Mouse (Mus musculus) limb, embryonic 12.5 days (tissue): ENCODE results near the gene Cd200r2. TPM values are rescaled to one million over a fixed set of nuclear protein-coding genes. Genes with fewer than 3 reads are reported as not detected.
"Not testable (repeated sequence)": the region's sequence is repeated elsewhere in the genome, so short reads cannot be mapped to it uniquely, and the experiment has no call there.

Experiments
- ATAC-seq: fragments of 200-750 bp; cut with Nextera tagmentation; 2 replicates; pipeline ENCODE4 v1.8.0; 2017; ENCODE audit warnings: low read depth, moderate TSS enrichment; ENCODE audit not compliant: insufficient number of reproducible peaks, insufficient read depth, low FRiP score, low TSS enrichment
- H3K27ac ChIP-seq: fragments of 300-500 bp; sonication (generic); 2 replicates; pipeline ENCODE4 v1.5.1; 2016; ENCODE audit warnings: mild to moderate bottlenecking, moderate library complexity
- H3K27me3 ChIP-seq: fragments of 300-500 bp; sonication (generic); 2 replicates; pipeline ENCODE4 v1.6.1; 2016; ENCODE audit warnings: mild to moderate bottlenecking, moderate library complexity
- H3K36me3 ChIP-seq: fragments of 300-500 bp; sonication (generic); 2 replicates; pipeline ENCODE4 v1.6.1; 2016; ENCODE audit warnings: mild to moderate bottlenecking, moderate library complexity
- H3K4me1 ChIP-seq: fragments of 300-500 bp; sonication (generic); replicated peaks from 2 replicates; pipeline ENCODE4 v1.6.1; 2016
- H3K4me2 ChIP-seq: fragments of 300-500 bp; sonication (generic); 2 replicates; pipeline ENCODE4 v1.6.1; 2016; ENCODE audit warnings: mild to moderate bottlenecking, moderate library complexity
- H3K4me3 ChIP-seq: fragments of 300-500 bp; sonication (generic); replicated peaks from 2 replicates; pipeline ENCODE4 v1.5.1; 2016; ENCODE audit warnings: mild to moderate bottlenecking
- H3K9ac ChIP-seq: fragments of 300-500 bp; sonication (generic); replicated peaks from 2 replicates; pipeline ENCODE4 v1.6.1; 2016; ENCODE audit warnings: mild to moderate bottlenecking, moderate library complexity
- H3K9me3 ChIP-seq: fragments of 300-500 bp; sonication (generic); 2 replicates; pipeline ENCODE4 v1.6.1; 2016; ENCODE audit warnings: mild to moderate bottlenecking, moderate library complexity
- WGBS: fragments of 180-500 bp; shearing (Covaris S2); methylation state at CpG from one replicate; pipeline ENCODE4 v1.1.7; 2016; 5-methylcytosine and 5-hydroxymethylcytosine counted together
- polyA plus RNA-seq: library from polyadenylated mRNA; unstranded; fragments of >200 nt; fragmentation: Nextera tagmentation; extraction: Ambion mirVana; gene quantifications from 2 replicates; pipeline ENCODE4 v1.2.1, GENCODE M21; 2016

The Cd200r2 gene
- polyA plus RNA-seq = not detected in 2 replicates

DNA sequence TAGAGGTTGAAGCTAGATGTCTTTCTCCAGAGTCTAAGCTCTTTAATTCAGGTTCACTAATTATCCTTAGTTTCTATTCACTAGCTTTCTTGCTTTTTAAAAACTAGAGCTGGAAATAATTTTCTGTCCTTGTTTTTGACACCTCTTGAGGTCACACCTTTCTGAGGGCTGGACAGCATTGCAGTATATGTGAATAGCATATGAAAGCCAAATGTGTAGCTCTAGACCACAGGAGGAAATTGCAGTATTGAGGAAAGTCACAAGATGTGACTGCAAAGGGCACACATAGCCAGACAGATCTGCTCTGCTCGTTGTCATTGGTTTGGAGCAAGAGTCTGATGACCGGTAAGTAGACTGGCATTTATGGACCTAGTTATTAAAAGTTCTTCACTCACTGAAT, at the start of gene Cd200r2:
TSS of gene Cd200r2 (plus strand) at position 301 of the 400 bp plus-strand sequence.
- no peaks in the 10 kb centered on the region for H3K9me3 ChIP-seq
- H3K27ac ChIP-seq = no peak within 1 kb of the TSS
- H3K4me3 ChIP-seq = no peak within 1 kb of the TSS
- WGBS = 84% methylated on average over 2 of the region's 2 CpGs
- H3K4me2 ChIP-seq = no peak within 1 kb of the TSS
- H3K4me1 ChIP-seq = no peaks in the 10 kb centered on the region
- no peak for ATAC-seq
- no peak within 1 kb of the TSS for H3K9ac ChIP-seq
- no peaks in the 10 kb centered on the region for H3K27me3 ChIP-seq
- H3K36me3 ChIP-seq = no peaks in the 10 kb centered on the region

DNA sequence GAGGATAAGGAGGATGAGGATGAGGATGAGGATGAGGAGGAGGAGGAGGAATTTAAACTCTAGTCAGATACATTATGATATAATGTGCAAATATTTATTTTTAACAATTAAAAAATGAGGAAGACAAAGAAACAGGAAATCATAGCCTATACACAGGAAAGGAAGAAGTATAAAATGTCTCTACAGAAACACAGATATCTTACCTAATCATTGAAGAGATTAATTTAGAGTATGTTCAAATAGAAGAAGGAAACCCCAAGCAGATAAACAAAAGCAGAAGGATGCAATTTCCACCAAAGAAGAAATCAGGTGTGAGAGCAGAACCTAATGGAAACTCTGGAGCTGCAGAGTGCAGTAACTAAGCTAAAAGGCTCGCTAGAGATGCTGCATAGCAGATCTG, 48.9 kb upstream of the Cd200r2 start:
- no peak overlapping the region for H3K9ac ChIP-seq
- no peaks in the 10 kb centered on the region for H3K9me3 ChIP-seq
- no peaks in the 10 kb centered on the region for H3K27me3 ChIP-seq
- ATAC-seq = no peak
- H3K36me3 ChIP-seq = no peaks in the 10 kb centered on the region
- no peak overlapping the region for H3K4me2 ChIP-seq
- 36% methylated on average over 1 of the region's 1 CpGs for WGBS
- H3K27ac ChIP-seq = no peak overlapping the region
- H3K4me1 ChIP-seq = no peaks in the 10 kb centered on the region
- H3K4me3 ChIP-seq = no peak overlapping the region

DNA sequence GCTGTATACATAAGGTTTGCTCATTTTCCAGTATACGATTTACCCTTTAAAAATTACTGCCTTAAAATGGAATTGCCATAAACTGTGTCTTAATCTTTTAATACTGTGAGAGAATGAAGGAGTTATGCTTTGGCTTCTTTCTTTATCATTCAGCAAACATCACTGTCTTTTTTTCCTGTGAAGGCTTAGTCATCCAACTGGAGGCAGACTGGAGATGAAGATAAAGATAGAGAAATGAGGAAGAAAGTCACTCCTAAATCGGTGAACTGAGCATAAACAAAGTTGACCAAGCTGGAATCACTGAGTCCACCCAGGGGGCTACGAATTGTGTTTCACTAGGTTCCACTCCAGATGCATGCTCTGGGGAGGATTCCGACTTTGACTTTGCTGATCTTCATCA, 46.4 kb upstream of the Cd200r2 start:
- H3K9ac ChIP-seq = no peak overlapping the region
- H3K27ac ChIP-seq = no peak overlapping the region
- 81% methylated on average over 4 of the region's 4 CpGs for WGBS
- 0 out of 2 replicates have a peak, but pooled peaks cover 1% of the 10 kb centered on the region for H3K9me3 ChIP-seq
- no peaks in the 10 kb centered on the region for H3K36me3 ChIP-seq
- H3K27me3 ChIP-seq = no peaks in the 10 kb centered on the region
- ATAC-seq = no peak
- no peaks in the 10 kb centered on the region for H3K4me1 ChIP-seq
- H3K4me2 ChIP-seq = no peak overlapping the region
- no peak overlapping the region for H3K4me3 ChIP-seq

DNA sequence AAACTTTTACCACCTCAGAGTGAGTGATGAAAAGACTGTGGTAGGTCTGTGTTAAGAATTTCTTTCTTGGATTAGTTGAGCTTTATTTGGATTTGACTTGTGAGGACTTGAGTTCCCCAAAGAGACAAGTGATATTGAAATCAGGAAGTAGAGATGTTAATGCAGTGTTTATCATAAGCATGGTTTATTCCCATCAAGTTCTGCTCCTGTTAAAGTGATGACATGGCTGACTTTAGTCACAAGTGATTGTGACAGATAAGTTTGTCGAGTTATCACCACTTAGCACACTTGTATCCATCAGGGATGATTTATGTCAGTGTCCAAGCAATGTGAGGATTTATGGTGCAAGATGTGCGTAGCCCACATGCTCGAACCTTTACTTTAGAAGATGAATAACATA, 34.6 kb upstream of the Cd200r2 start:
- ATAC-seq = no peak
- no peak overlapping the region for H3K4me3 ChIP-seq
- H3K9me3 ChIP-seq = no peaks in the 10 kb centered on the region
- no peaks in the 10 kb centered on the region for H3K36me3 ChIP-seq
- H3K4me2 ChIP-seq = no peak overlapping the region
- no peaks in the 10 kb centered on the region for H3K4me1 ChIP-seq
- no peaks in the 10 kb centered on the region; the same call in 1 of the 2 replicates for H3K27me3 ChIP-seq
- H3K9ac ChIP-seq = no peak overlapping the region
- 71% methylated on average over 3 of the region's 3 CpGs for WGBS
- no peak overlapping the region for H3K27ac ChIP-seq

DNA sequence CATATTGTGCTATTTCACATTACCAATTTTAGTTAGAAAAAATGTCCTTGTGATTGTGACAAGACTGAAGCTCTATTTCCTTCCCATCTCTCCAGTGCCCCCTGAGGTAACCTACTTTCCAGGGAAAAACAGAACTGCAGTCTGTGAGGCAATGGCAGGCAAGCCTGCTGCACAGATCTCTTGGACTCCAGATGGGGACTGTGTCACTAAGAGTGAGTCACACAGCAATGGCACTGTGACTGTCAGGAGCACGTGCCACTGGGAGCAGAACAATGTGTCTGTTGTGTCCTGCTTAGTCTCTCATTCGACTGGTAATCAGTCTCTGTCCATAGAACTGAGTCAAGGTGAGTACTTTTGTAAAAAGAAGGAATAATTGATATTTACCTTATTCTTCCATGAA, 33.7 kb upstream of the Cd200r2 start:
- ATAC-seq, H3K36me3 ChIP-seq, H3K4me3 ChIP-seq, H3K27me3 ChIP-seq, H3K9ac ChIP-seq, H3K4me2 ChIP-seq, H3K27ac ChIP-seq, H3K9me3 ChIP-seq, H3K4me1 ChIP-seq: not testable (repeated sequence)
- 65% methylated on average over 2 of the region's 2 CpGs for WGBS

DNA sequence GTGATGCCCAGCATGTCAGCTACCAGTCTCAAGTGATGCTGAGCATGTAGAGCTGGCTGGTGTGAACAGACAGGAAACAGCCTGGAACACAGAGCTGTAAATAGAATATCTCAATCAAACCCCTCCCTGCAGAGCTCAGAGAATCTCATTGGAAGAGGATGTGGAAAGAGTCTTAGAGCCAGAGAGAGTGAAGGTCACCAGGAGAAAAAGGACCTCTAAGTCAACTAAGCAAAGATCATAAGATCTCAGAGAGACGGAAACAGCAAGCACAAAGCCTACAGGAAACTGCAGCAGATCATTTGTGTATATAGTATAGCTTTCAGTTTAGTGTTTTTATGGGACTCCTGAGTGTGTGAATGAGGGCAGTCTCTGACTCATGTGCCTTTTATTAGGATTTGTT, 8.3 kb downstream of the Cd200r2 start:
- H3K4me2 ChIP-seq = no peak overlapping the region
- no peaks in the 10 kb centered on the region for H3K9me3 ChIP-seq
- no peak overlapping the region for H3K27ac ChIP-seq
- H3K27me3 ChIP-seq = no peaks in the 10 kb centered on the region
- ATAC-seq = no peak
- no peaks in the 10 kb centered on the region for H3K36me3 ChIP-seq
- no peak overlapping the region for H3K4me3 ChIP-seq
- H3K9ac ChIP-seq = no peak overlapping the region
- no peaks in the 10 kb centered on the region for H3K4me1 ChIP-seq
- 60% methylated on average over 1 of the region's 1 CpGs for WGBS

DNA sequence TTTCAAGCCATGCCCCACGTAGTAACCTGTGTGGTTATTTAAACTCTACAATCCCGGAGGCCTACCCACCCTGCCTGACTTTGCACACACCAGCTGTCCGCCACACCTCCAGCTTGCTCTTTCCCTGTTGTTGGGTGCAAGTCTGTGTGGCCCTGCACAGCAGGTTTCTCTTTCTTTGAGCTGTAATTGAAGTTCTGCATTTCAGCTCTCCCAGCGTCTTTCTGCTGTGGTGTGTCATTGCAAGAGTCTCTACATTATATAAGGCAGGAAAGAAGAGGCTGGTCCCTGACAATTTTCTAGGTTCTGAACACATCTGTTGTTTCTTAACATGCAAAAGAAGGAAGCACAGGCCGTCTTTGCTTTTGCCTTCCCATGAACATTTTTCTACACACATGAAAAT, 9.7 kb downstream of the Cd200r2 start:
- H3K36me3 ChIP-seq = no peaks in the 10 kb centered on the region
- H3K27me3 ChIP-seq = no peaks in the 10 kb centered on the region
- no peaks in the 10 kb centered on the region for H3K9me3 ChIP-seq
- H3K4me2 ChIP-seq = no peak overlapping the region
- ATAC-seq = no peak
- WGBS = 73% methylated on average over 5 of the region's 5 CpGs
- H3K4me3 ChIP-seq = no peak overlapping the region
- no peak overlapping the region for H3K9ac ChIP-seq
- H3K4me1 ChIP-seq = no peaks in the 10 kb centered on the region
- no peak overlapping the region for H3K27ac ChIP-seq

DNA sequence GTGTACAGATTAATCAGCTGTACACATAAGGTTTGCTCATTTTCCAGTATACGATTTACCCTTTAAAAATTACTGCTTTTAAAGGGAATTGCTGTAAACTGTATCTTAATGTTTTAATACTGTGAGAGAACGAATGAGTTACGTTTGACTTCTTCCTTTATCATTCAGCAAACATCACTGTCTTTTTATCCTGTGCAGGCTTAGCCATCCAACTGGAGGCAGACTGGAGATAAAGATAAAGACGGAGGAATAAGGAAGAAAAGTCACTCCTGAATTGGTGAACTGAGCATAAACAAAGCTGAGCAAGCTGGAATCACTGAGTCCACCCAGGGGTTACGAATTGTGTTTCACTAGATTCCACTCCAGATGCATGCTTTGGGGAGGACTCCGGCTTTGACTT, 10.7 kb downstream of the Cd200r2 start:
- Histone ChIP-seq H3K27ac (no peak overlapping the region), H3K9ac (no peak overlapping the region), H3K4me1 (no peaks in the 10 kb centered on the region), H3K4me2 (no peak overlapping the region), H3K36me3 (no peaks in the 10 kb centered on the region), H3K27me3 (no peaks in the 10 kb centered on the region), H3K4me3 (no peak overlapping the region), H3K9me3 (no peaks in the 10 kb centered on the region)
- WGBS = 81% methylated on average over 6 of the region's 6 CpGs
- ATAC-seq = no peak

DNA sequence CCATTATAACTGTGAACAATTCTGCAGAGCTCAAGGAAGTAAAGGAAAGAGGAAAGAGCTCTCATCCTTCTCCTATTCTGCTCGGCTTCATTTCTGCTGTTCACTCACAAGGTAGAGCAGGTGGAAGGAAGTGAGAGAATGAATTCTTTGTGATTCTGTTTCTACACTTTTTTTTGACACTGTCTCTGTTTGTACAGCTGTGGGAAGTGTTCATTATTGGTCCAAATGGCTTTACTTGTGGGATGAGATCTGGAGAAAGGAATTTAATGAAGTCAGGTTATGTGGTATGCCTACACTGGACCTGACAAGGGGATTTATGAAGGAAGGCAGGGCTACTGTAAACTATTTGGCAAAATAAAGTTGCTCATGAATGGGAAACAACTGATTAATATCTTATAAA, 23.9 kb downstream of the Cd200r2 start:
- Histone ChIP-seq H3K4me3 (no peak overlapping the region), H3K27ac (no peak overlapping the region), H3K27me3 (no peaks in the 10 kb centered on the region), H3K4me1 (no peaks in the 10 kb centered on the region), H3K9ac (no peak overlapping the region), H3K36me3 (no peaks in the 10 kb centered on the region), H3K4me2 (no peak overlapping the region), H3K9me3 (no peaks in the 10 kb centered on the region)
- 63% methylated on average over 1 of the region's 1 CpGs for WGBS
- ATAC-seq = no peak

DNA sequence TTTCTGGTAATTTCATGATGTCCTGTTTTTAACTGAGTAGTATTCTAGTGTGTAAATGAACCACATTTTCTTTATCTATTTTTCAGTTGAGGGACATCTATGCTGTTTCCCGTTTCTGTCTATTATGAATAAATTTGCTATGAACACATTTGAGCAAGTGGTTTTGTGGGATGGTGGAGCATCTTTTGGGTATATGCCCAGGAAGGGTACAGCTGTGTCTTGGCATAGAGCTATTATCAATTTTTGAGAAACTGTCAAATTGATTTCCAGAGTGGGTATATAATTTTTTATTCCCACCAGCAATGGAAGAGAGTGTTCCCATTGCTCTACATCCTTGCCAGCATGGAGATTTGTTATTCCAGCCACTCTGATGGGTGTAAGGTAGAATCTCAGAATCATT, 65.1 kb downstream of the Cd200r2 start:
- 89% methylated on average over 1 of the region's 1 CpGs for WGBS
- Histone ChIP-seq H3K27me3 (no peaks in the 10 kb centered on the region), H3K27ac (no peak overlapping the region), H3K9ac (no peak overlapping the region), H3K4me1 (no peaks in the 10 kb centered on the region), H3K9me3 (no peaks in the 10 kb centered on the region), H3K4me3 (no peak overlapping the region), H3K4me2 (no peak overlapping the region), H3K36me3 (no peaks in the 10 kb centered on the region)
- no peak for ATAC-seq

DNA sequence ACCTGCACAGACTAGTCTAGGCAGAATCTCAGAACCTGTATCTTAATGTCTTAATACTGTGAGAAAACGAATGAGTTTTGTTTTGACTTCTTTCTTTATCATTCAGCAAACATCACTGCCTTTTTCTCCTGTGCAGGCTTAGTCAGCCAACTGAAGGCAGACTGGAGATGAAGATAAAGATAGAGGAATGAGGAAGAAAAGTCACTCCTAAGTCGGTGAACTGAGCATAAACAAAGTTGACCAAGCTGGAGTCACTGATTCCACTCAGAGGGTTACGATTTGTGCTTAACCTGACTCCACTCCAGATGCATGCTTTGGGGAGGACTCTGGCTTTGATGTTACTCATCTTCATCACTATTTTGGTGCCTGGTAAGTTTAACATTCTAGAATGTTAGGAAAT, 76.6 kb downstream of the Cd200r2 start, which contains the start of gene Cd200r3:
TSS of gene Cd200r3 (plus strand) at position 211 of the 400 bp plus-strand sequence.
- WGBS = 83% methylated on average over 3 of the region's 3 CpGs
- H3K9ac ChIP-seq = no peak within 1 kb of the TSS
- H3K4me2 ChIP-seq = no peak within 1 kb of the TSS
- no peaks in the 10 kb centered on the region for H3K36me3 ChIP-seq
- H3K4me1 ChIP-seq = no peaks in the 10 kb centered on the region
- H3K4me3 ChIP-seq = no peak within 1 kb of the TSS
- no peak within 1 kb of the TSS for H3K27ac ChIP-seq
- no peaks in the 10 kb centered on the region for H3K9me3 ChIP-seq
- H3K27me3 ChIP-seq = no peaks in the 10 kb centered on the region
- ATAC-seq = no peak

DNA sequence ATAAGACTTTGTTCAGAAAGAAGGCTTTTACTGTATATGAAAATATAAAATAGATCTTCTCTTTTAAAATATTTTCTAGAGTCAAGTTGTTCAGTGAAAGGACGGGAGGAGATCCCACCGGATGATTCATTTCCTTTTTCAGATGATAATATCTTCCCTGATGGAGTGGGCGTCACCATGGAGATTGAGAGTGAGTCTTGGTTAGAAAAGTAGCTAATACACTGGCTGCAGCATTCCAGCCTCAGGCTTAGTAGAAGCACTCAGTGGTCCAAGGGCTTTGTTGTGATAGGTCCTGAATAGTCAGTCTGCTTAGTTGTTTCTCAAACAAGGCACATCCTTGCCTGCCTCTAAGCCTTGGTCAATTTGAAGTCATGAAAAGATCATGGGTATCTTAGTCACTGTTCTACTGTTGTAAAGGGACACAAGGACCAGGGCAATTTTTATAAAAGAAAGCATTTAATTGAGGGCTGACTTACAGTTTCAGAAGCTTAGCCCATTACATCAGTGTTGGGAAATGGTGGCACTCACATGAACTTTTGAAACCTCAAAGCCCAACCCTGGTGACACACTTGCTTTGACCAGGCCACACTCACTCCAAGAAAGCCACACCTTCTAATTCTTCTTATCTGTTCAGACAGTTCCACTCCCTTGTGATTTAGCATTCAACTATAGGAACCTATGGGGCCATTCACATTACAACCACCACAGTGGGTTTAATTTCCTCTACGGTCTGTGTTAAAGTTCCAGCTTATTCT, 84.6 kb downstream of the Cd200r2 start:
- no peaks in the 10 kb centered on the region for H3K9me3 ChIP-seq
- no peak for ATAC-seq
- no peak overlapping the region for H3K27ac ChIP-seq
- H3K4me3 ChIP-seq = no peak overlapping the region
- H3K4me2 ChIP-seq = no peak overlapping the region
- H3K36me3 ChIP-seq = no peaks in the 10 kb centered on the region
- no peaks in the 10 kb centered on the region for H3K4me1 ChIP-seq
- no peaks in the 10 kb centered on the region for H3K27me3 ChIP-seq
- WGBS = 82% methylated on average over 4 of the region's 4 CpGs
- H3K9ac ChIP-seq = no peak overlapping the region
